Comparison of ENCODE assay signal across 10 mouse cellular contexts in the genomic region with DNA sequence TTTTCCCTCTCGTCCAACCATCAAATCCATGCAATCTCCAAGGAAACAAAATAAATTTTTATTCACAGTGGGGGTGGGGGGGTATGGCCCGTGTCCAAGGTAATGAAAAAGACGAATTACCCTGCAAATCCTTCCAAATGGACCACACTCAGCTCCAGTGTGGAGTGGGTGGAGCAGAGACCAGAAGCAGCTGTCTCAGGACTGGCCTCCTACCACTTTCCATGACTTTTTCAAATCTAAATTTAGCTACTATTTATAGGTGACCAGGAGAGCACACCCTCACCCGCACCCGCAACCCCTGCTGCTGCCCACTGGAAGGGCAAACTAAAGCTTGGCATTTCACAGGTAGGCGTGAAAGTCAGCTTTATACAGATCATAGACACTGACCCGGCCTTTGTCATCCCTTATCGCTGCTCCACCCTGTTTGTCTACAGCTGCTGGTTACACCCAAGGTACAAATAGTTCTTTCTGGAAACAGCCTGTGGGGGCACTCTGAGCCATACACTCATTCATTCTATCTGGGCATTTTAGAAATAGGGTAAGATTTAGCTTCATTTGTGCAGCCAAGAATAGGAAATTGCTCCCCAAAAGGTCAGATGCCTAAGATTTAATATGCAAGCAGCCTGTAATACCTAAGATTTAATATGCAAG.
DNase-seq lines count a peak whose midpoint lies in the region; ATAC-seq lines count a peak whose summit lies in the region.
"Had no signal": no experiment of that assay in that cellular context is flagged by ENCODE, and none has a peak within 500 bp of the region (broad histone marks: within the 10 kb centered on the region; RNA-seq: fewer than 3 reads in every experiment).

No protein-coding gene starts in this region.

- no peak overlapping the region; the same call in 1 of the 2 replicates for H3K27ac ChIP-seq in embryonic facial prominence, embryonic 14.5 days (replicated peaks; ENCODE audit: low read depth, low read length)
- no peak overlapping the region for H3K27ac ChIP-seq in embryonic facial prominence, embryonic 10.5 days (replicated peaks)
- peak overlapping the region; percentile 11 to 44; a peak in 1 of 4 replicates for H3K27ac ChIP-seq in heart, embryonic 14.5 days (replicated peaks in 1 of 2; ENCODE audit: control insufficient read depth in 1 of 2, insufficient read depth in 1 of 2, low read depth in 2 of 2, low read length in 2 of 2)
- no peak overlapping the region for H3K27ac ChIP-seq in forebrain, embryonic 13.5 days
- H3K27ac ChIP-seq: hindbrain, embryonic 12.5 days; neural tube, embryonic 12.5 days had no signal

- H3K4me2 ChIP-seq in embryonic facial prominence, embryonic 14.5 days (ENCODE audit: low read depth, low read length) = no peak overlapping the region
- H3K4me2 ChIP-seq in heart, embryonic 14.5 days (ENCODE audit: low read length) = no peak overlapping the region
- no peak overlapping the region for H3K4me2 ChIP-seq in forebrain, embryonic 13.5 days
- H3K4me2 ChIP-seq: hindbrain, embryonic 12.5 days; neural tube, embryonic 12.5 days had no signal

- H3K4me3 ChIP-seq in embryonic facial prominence, embryonic 14.5 days (ENCODE audit: low read depth, low read length) = no peak overlapping the region
- no peak overlapping the region for H3K4me3 ChIP-seq in embryonic facial prominence, embryonic 10.5 days
- H3K4me3 ChIP-seq in heart, embryonic 14.5 days (ENCODE audit: control insufficient read depth in 1 of 2, insufficient read depth in 1 of 2, low read depth in 1 of 2, low read length in 2 of 2) = no peak overlapping the region
- H3K4me3 ChIP-seq in forebrain, embryonic 13.5 days = no peak overlapping the region
- H3K4me3 ChIP-seq: hindbrain, embryonic 12.5 days; neural tube, embryonic 12.5 days had no signal

- H3K9me3 ChIP-seq in embryonic facial prominence, embryonic 14.5 days (ENCODE audit: control insufficient read depth, low read length) = no peaks in the 10 kb centered on the region
- H3K9me3 ChIP-seq in embryonic facial prominence, embryonic 10.5 days = no peaks in the 10 kb centered on the region
- no peaks in the 10 kb centered on the region for H3K9me3 ChIP-seq in heart, embryonic 14.5 days (ENCODE audit: control insufficient read depth, low read length)
- no peaks in the 10 kb centered on the region for H3K9me3 ChIP-seq in forebrain, embryonic 13.5 days (replicated peaks)
- H3K9me3 ChIP-seq: hindbrain, embryonic 12.5 days; neural tube, embryonic 12.5 days had no signal

- WGBS in embryonic facial prominence, embryonic 14.5 days = 63% methylated on average over 8 of the region's 8 CpGs
- WGBS in embryonic facial prominence, embryonic 10.5 days = 85% methylated on average over 8 of the region's 8 CpGs
- 55% methylated on average over 8 of the region's 8 CpGs for WGBS in heart, embryonic 14.5 days
- WGBS in forebrain, embryonic 13.5 days = 82% methylated on average over 8 of the region's 8 CpGs

- peak; percentile 37 for DNase-seq in embryonic facial prominence, embryonic 14.5 days (ENCODE audit: low spot score)
- no peak for DNase-seq in embryonic facial prominence, embryonic 10.5 days (ENCODE audit: low spot score)
- DNase-seq in CD4-positive helper T cell, adult 2 months (ENCODE audit: low read depth, low spot score) = peak; percentile 66
- peak; percentile 66 to 76 for DNase-seq in kidney, postnatal 4 days
- no peak for DNase-seq in ovary, postnatal 14 days (ENCODE audit: low spot score)
- DNase-seq in right cerebral cortex, postnatal 25 days = no peak

- H3K4me1 ChIP-seq in embryonic facial prominence, embryonic 14.5 days (ENCODE audit: control insufficient read depth, insufficient read depth, low read length) = 0 out of 2 replicates have a peak, but pooled peaks cover 4% of the 10 kb centered on the region
- H3K4me1 ChIP-seq in embryonic facial prominence, embryonic 10.5 days = no peaks in the 10 kb centered on the region
- H3K4me1 ChIP-seq in heart, embryonic 14.5 days (ENCODE audit: control insufficient read depth in 2 of 2, insufficient read depth in 2 of 2, low read length in 2 of 2) = peaks cover 4 to 7% of the 10 kb centered on the region in 2 experiments
- no peaks in the 10 kb centered on the region for H3K4me1 ChIP-seq in forebrain, embryonic 13.5 days

- ATAC-seq in embryonic facial prominence, embryonic 14.5 days (ENCODE audit: low read depth) = peak; percentile 44; the same call in 1 of the 2 replicates
- no peak for ATAC-seq in heart, embryonic 14.5 days (ENCODE audit: insufficient number of reproducible peaks, insufficient read depth, low FRiP score, low read depth)
- no peak for ATAC-seq in forebrain, embryonic 13.5 days

- H3K36me3 ChIP-seq in embryonic facial prominence, embryonic 14.5 days (ENCODE audit: control insufficient read depth, insufficient read depth, low read length) = no peaks in the 10 kb centered on the region
- H3K36me3 ChIP-seq in embryonic facial prominence, embryonic 10.5 days (replicated peaks) = no peaks in the 10 kb centered on the region
- H3K36me3 ChIP-seq in heart, embryonic 14.5 days (ENCODE audit: control insufficient read depth, insufficient read depth, low read length) = no peaks in the 10 kb centered on the region
- no peaks in the 10 kb centered on the region for H3K36me3 ChIP-seq in forebrain, embryonic 13.5 days (ENCODE audit: poor library complexity, severe bottlenecking)
- H3K36me3 ChIP-seq: hindbrain, embryonic 12.5 days; neural tube, embryonic 12.5 days had no signal

- no peak overlapping the region for H3K9ac ChIP-seq in embryonic facial prominence, embryonic 14.5 days (ENCODE audit: low read depth, low read length)
- H3K9ac ChIP-seq in heart, embryonic 14.5 days (ENCODE audit: low read length) = no peak overlapping the region
- no peak overlapping the region for H3K9ac ChIP-seq in forebrain, embryonic 13.5 days
- H3K9ac ChIP-seq: hindbrain, embryonic 12.5 days; neural tube, embryonic 12.5 days had no signal

- no peaks in the 10 kb centered on the region for H3K27me3 ChIP-seq in embryonic facial prominence, embryonic 14.5 days (replicated peaks; ENCODE audit: control insufficient read depth, insufficient read depth, low read length)
- H3K27me3 ChIP-seq in embryonic facial prominence, embryonic 10.5 days (replicated peaks; ENCODE audit: low read depth, poor library complexity, severe bottlenecking) = no peaks in the 10 kb centered on the region
- H3K27me3 ChIP-seq in heart, embryonic 14.5 days (ENCODE audit: control insufficient read depth, insufficient read depth, low read length) = no peaks in the 10 kb centered on the region
- H3K27me3 ChIP-seq in forebrain, embryonic 13.5 days = no peaks in the 10 kb centered on the region
- H3K27me3 ChIP-seq: hindbrain, embryonic 12.5 days; neural tube, embryonic 12.5 days had no signal

Comparison
In these comparisons a context has a peak if more than half of its experiments do, and no peak if none do; other contexts are left out.
1. DNase-seq: peak in embryonic facial prominence, embryonic 14.5 days (single experiment), CD4-positive helper T cell, adult 2 months (single experiment) and kidney, postnatal 4 days (2 of 2); none in embryonic facial prominence, embryonic 10.5 days (single experiment), ovary, postnatal 14 days (single experiment) and right cerebral cortex, postnatal 25 days (single experiment).
2. H3K27ac ChIP-seq: peak in heart, embryonic 14.5 days (2 of 2); none in embryonic facial prominence, embryonic 14.5 days (single experiment), embryonic facial prominence, embryonic 10.5 days (single experiment) and forebrain, embryonic 13.5 days (single experiment).